Mouse (Mus musculus) MEL (cell line): ENCODE data around the gene Msantd3. TPM values are rescaled to one million over a fixed set of nuclear protein-coding genes. Genes with fewer than 3 reads are reported as not detected.

Source experiments
- polyA plus RNA-seq, 2 experiments: library from polyadenylated mRNA; stranded (reverse) in 1 of 2; unstranded in 1 of 2; fragments of >175 nt in 1 of 2; fragments of >200 nt in 1 of 2; gene quantifications; 2 replicates each; pipeline versions ENCODE4 v1.2.1 to v1.2.4; 2012; ENCODE audit warnings: low replicate concordance in 2 of 2, low read depth in 1 of 2; ENCODE audit not compliant: insufficient read length in 2 of 2, insufficient read depth in 1 of 2, missing spikeins in 1 of 2
- total RNA-seq: library from RNA; depleted of rRNA; stranded (reverse); fragments of 300-350 nt; gene quantifications from 2 replicates; pipeline ENCODE4 v1.2.3, GENCODE M21; 2012; rRNA removed

Gene Msantd3
- total and polyA plus RNA-seq, 3 experiments = not detected

Other genes with a start within 250 kb of the Msantd3 start
- 51.6 and 52.5 TPM in 2 replicates for gene Tex10, start 66.5 kb upstream of the Msantd3 start, total RNA-seq
- gene Tex10, start 66.5 kb upstream of the Msantd3 start, polyA plus RNA-seq = 100 to 1,000 TPM in 1 of 2 experiments, 10 to 100 TPM in 1; 41.9 to 184 TPM
- gene Tmeff1, start 45.2 kb downstream of the Msantd3 start, total RNA-seq = not detected in 2 replicates
- not detected for gene Tmeff1, start 45.2 kb downstream of the Msantd3 start, polyA plus RNA-seq
- not detected in 2 replicates for gene Cavin4, start 123.6 kb downstream of the Msantd3 start, total RNA-seq
- not detected for gene Cavin4, start 123.6 kb downstream of the Msantd3 start, polyA plus RNA-seq